Mouse (Mus musculus) limb, embryonic 10.5 days (tissue): ENCODE results near the gene Ntan1. TPM values are rescaled to one million over a fixed set of nuclear protein-coding genes. Genes with fewer than 3 reads are reported as not detected.
"Not testable (repeated sequence)": the region's sequence is repeated elsewhere in the genome, so short reads cannot be mapped to it uniquely, and the experiment has no call there.

Experiments
- DNase-seq: peaks from one replicate; pipeline ENCODE4 v3.0.0-alpha.2; 2017; ENCODE audit warnings: low spot score
- H3K27ac ChIP-seq: fragments of 300-500 bp; sonication (generic); 2 replicates; pipeline ENCODE4 v1.5.1; 2016; ENCODE audit warnings: mild to moderate bottlenecking
- H3K27me3 ChIP-seq: fragments of 300-500 bp; sonication (generic); 2 replicates; pipeline ENCODE4 v1.6.1; 2016; ENCODE audit warnings: low read depth, mild to moderate bottlenecking; ENCODE audit not compliant: poor library complexity, severe bottlenecking
- H3K36me3 ChIP-seq: fragments of 300-500 bp; sonication (generic); 2 replicates; pipeline ENCODE4 v1.6.1; 2016; ENCODE audit warnings: mild to moderate bottlenecking, moderate library complexity
- H3K4me1 ChIP-seq: fragments of 300-500 bp; sonication (generic); 2 replicates; pipeline ENCODE4 v1.6.1; 2016
- H3K4me3 ChIP-seq: fragments of 300-500 bp; sonication (generic); 2 replicates; pipeline ENCODE4 v1.5.1; 2016; ENCODE audit warnings: mild to moderate bottlenecking, moderate library complexity
- H3K9me3 ChIP-seq: fragments of 300-500 bp; sonication (generic); replicated peaks from 2 replicates; pipeline ENCODE4 v1.6.1; 2016; ENCODE audit warnings: mild to moderate bottlenecking
- WGBS: fragments of 180-500 bp; shearing (Covaris S2); methylation state at CpG from one replicate; pipeline ENCODE4 v1.1.7; 2016; 5-methylcytosine and 5-hydroxymethylcytosine counted together
- polyA plus RNA-seq: library from polyadenylated mRNA; unstranded; fragments of >200 nt; fragmentation: Nextera tagmentation; extraction: Ambion mirVana; gene quantifications from 2 replicates; pipeline ENCODE4 v1.2.1, GENCODE M21; 2016

Gene Ntan1
- 110 and 144 TPM in 2 replicates for polyA plus RNA-seq

DNA sequence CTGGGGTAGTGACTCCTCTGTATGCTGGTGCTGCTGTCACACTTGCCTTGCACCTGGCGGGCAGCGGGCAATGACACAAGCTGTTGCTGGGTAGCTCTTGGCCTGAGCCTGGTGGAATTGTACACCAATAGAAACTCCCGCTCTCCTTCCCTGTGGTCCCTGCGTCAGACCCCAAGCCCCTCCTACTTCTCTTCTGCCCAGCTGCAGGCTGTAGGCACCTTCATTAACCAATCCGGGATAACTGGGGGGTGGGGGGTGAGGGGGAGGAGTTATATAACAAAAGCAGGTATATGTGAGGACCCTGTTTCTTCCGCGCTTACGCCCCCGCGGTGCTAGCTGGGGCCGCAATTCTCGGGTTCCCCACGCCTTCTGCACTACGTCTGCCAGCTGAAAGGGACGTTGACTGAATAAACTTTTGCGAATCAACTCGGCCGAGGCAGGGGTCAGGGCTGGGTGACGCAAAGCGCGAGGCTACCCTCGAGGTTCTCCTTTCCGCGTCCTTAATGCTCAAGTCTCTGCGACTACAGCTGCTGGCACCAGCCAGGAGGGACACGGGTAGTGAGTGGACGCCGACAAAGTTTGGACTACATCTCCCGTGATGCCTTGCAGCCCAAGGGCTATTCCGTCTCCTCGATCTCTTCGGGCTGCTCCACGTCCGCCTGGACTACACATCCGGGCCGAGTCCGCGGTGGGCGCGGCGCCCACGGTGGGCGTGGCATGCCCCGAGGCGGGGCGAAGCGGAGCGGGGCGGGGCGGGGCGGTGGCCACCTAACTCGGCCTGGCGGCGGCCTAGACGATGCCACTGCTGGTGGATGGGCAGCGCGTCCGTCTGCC lies at the start of gene Ntan1:
TSS of gene Ntan1 (plus strand) at position 286 of the 834 bp plus-strand sequence.
- Histone ChIP-seq H3K4me3 (peak within 1 kb of the TSS; percentile 79), H3K9me3 (no peaks in the 10 kb centered on the region), H3K4me1 (peaks cover 17% of the 10 kb centered on the region), H3K36me3 (peaks cover 37% of the 10 kb centered on the region), H3K27ac (peak within 1 kb of the TSS; percentile 94), H3K27me3 (no peaks in the 10 kb centered on the region)
- DNase-seq, result peak; percentile 96
- under 1% methylated on average over 58 of the region's 58 CpGs for WGBS

DNA sequence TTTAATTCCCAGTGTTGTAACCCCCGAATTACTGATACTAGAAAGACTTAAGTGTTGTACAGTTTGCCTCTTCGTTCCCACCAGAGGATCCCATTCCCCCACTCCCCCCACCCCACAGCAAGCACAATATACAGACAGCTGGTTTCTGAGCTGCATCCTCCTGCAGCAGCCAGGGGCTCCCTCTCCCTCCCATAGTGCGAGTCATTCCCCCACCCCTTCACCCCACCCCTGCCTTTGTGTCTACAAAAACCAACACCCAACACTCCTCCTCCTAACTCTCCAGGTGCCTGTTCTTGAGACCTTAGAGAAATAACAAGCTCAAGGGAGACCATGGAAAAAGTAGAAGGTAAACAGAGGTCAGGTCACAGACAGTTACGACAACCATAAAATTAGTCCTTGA lies 47.0 kb upstream of the Ntan1 start:
- not testable (repeated sequence) for H3K4me3 ChIP-seq, H3K9me3 ChIP-seq, H3K36me3 ChIP-seq, H3K27ac ChIP-seq, H3K27me3 ChIP-seq, H3K4me1 ChIP-seq, DNase-seq
- 66% methylated on average over 4 of the region's 4 CpGs for WGBS

DNA sequence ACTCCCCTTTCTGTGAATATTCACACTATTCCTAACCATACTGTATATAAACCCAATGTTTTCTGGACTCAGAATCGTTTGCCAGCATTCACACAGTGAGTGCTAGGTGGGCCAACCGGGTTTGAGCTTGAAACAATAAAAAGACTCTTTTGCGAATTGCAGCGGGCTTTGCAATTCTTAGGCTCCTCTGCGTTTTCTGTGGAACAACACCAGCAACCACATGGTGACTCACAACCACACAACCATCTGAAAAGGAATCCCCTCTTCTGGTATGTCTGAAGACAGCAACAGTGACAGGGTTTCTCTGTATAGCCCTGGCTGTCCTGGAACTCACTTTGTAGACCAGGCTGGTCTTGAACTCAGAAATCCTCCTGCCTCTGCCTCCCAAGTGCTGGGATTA lies 46.6 kb upstream of the Ntan1 start:
- WGBS, result 83% methylated on average over 5 of the region's 5 CpGs
- DNase-seq, result not testable (repeated sequence)

DNA sequence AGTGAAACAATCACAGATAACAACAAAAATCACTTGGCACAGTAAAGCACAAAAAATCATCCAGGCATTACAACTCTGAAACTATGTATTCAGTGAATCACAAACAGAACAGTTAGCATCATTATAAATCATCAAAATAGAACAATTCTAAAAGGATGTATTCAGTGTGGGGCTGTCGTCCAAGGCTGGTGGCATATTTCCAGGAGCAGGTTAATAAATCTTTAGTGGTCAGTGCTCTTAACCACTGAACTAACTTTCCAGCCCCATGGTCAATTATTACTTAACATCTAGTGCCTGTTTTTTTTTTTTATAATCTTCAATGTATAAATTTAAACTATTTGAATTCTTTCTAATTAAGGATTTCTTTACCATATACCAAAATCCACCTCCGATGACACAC lies 44.6 kb upstream of the Ntan1 start:
- H3K4me3 ChIP-seq, H3K27ac ChIP-seq, DNase-seq, H3K36me3 ChIP-seq, H3K4me1 ChIP-seq, H3K9me3 ChIP-seq, H3K27me3 ChIP-seq: not testable (repeated sequence)
- WGBS, result 88% methylated on average over 2 of the region's 2 CpGs

More for the DNA sequence above, 46.6 kb upstream of the Ntan1 start:
- H3K27ac ChIP-seq, H3K27me3 ChIP-seq, H3K9me3 ChIP-seq, H3K36me3 ChIP-seq, H3K4me3 ChIP-seq, H3K4me1 ChIP-seq: not testable (repeated sequence)

DNA sequence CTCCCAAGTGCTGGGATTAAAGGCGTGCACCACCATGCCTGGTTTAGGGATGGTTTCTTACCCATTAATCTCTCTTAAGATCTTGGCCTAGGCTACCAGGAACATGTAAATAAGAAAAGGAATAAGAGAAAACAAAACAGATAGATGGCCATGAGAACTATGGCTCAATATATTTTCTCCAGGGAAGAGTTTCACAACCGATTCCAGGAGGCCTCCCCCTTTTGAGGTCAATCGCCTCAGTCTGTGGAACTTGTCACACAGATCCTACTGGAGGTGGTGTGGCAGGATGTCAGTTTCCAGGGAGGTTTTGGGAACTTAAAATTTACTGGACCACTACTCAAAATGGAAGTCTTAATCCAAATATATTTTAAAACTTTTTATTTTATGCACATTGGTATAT lies 44.0 kb upstream of the Ntan1 start:
- not testable (repeated sequence) for H3K4me1 ChIP-seq, H3K4me3 ChIP-seq, H3K36me3 ChIP-seq, H3K9me3 ChIP-seq, H3K27me3 ChIP-seq, DNase-seq, H3K27ac ChIP-seq
- WGBS, result 90% methylated on average over 3 of the region's 3 CpGs

DNA sequence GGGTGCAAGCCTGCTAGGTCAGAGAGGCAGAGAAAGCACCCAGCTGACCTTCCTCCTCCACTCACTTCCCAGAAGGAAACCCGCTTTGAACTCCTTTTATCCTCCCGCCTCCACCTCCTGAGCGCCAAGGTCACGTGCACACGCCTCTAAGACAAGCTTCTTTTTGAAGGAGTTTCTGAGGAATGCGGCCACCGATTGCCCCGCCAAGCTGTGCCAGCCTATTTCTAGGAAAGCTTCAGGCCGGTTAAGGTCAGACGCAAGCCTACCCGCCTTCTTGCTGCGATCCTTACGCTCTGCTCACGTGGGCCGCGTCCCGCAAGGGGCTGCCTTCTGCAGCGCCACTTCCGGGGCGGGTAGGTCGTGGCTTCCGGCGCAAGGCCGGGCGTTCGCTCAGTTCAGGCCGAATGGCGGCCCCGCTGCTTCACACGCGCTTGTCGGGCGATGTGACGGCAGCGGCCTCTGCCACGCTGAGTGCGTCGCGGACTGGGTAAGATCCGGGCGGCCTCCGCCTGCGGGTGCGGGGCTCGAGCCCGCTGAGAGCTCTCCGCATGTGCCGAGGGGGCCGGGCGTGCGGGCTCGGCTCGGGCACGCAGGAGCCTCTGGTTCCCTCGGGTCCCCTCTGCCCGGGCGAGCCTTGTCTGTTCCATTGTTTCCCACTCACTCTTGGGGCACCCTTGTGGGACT lies 38.1 kb upstream of the Ntan1 start, which contains the start of gene Rrn3:
TSS of gene Rrn3 (plus strand) at position 356 of the 684 bp plus-strand sequence.
- under 1% methylated on average over 57 of the region's 57 CpGs for WGBS
- peak; percentile 90 for DNase-seq
- Histone ChIP-seq H3K27ac (peak within 1 kb of the TSS; percentile 93), H3K9me3 (no peaks in the 10 kb centered on the region), H3K27me3 (no peaks in the 10 kb centered on the region), H3K36me3 (peaks cover 43% of the 10 kb centered on the region), H3K4me3 (peak within 1 kb of the TSS; percentile 89), H3K4me1 (peaks cover 20% of the 10 kb centered on the region)

DNA sequence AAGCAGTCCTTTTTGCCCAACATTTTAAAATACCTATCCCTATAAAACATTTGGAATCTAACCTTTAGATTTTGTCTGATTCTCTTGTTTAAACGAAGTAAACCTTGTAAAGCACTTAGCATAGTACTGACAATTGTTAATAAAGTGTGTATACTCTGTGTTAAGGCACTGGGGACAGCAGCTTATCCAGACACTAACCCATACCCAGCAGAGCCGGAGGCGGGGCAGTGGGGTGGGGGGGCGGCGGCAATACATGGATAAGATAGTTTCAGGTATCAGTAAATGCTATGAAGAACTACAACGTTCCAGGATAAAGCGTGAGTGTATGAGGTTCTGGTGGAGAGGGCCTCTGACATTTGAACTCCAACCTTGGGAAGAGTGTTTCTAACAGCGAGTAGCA lies 37.4 kb upstream of the Ntan1 start:
- H3K36me3 ChIP-seq, result peaks cover 51% of the 10 kb centered on the region
- H3K9me3 ChIP-seq, result no peaks in the 10 kb centered on the region
- H3K4me3 ChIP-seq, result peak overlapping the region; percentile 89
- H3K4me1 ChIP-seq, result peaks cover 20% of the 10 kb centered on the region
- H3K27ac ChIP-seq, result peak overlapping the region; percentile 93
- H3K27me3 ChIP-seq, result no peaks in the 10 kb centered on the region
- 48% methylated on average over 8 of the region's 8 CpGs for WGBS
- peak; percentile 36 for DNase-seq

DNA sequence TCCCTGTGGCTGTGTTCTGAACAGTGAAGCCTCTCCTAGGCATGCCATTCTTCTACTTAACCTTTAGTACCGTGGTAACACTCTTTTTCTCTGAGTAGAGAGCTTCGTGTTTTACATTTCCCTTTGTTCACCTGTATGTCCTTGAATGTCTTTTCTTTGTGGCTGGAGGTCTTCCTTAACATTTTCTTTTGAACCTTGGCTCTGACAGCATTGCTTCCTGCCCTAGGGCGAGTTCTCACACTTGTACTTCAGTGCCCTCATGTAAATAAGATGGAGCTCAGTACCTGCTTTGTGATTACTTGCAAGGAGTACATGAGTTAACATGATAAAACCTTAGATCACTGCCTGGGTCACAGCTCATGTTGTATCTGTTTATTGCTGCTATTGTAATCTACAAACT lies 32.7 kb upstream of the Ntan1 start:
- no peaks in the 10 kb centered on the region for H3K27me3 ChIP-seq
- peaks cover 11% of the 10 kb centered on the region for H3K4me1 ChIP-seq
- H3K27ac ChIP-seq, result no peak overlapping the region
- DNase-seq, result no peak
- 88% methylated on average over 3 of the region's 3 CpGs for WGBS
- peaks cover 89% of the 10 kb centered on the region for H3K36me3 ChIP-seq
- H3K4me3 ChIP-seq, result no peak overlapping the region
- no peaks in the 10 kb centered on the region for H3K9me3 ChIP-seq

DNA sequence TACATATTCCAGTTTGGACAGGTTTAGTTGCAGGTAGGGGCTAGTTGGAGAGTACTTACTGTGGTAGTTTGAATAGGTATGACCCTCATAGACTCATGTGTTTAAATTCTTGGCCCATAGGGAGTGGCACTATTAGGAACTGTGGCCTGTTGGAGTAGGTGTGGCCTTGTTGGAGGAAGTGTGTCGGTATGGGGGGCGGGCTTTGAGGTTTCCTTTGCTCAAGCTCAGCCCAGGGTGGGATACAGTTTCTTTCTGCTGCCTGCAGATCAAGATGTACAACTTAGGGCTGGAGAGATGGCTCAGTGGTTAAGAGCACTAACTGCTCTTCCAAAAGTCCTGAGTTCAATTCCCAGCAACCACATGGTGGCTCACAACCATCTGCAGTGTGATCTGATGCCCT lies 25.2 kb upstream of the Ntan1 start:
- H3K27ac ChIP-seq, DNase-seq, H3K4me1 ChIP-seq, H3K27me3 ChIP-seq, H3K4me3 ChIP-seq, H3K9me3 ChIP-seq: not testable (repeated sequence)
- peaks cover 99% of the 10 kb centered on the region for H3K36me3 ChIP-seq
- 90% methylated on average over 2 of the region's 2 CpGs for WGBS

DNA sequence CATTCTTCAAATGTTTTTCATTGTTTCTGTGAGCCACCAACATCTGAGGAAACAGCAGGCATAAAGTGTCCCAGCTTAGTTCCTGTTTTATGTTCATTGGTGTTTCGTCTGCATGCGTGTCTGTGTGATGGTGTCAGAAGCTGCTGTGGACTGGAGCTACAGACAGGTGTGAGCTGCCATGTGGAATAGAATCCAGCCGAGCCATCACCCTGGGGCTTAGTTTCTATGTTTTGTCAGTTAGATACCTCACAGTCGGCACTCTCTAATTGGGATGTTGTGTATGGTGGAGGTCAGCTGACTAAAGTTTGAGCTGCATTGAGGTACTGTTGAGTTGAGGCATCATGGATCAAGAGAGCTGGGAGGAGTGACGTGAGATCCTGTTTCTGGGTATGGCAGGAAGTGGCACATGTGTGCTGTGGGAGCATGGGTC lies 21.9 kb upstream of the Ntan1 start:
- peaks cover 99% of the 10 kb centered on the region for H3K36me3 ChIP-seq
- no peak overlapping the region for H3K27ac ChIP-seq
- WGBS, result 95% methylated on average over 5 of the region's 5 CpGs
- H3K9me3 ChIP-seq, result no peaks in the 10 kb centered on the region
- H3K4me1 ChIP-seq, result no peaks in the 10 kb centered on the region
- H3K27me3 ChIP-seq, result no peaks in the 10 kb centered on the region
- DNase-seq, result no peak
- no peak overlapping the region for H3K4me3 ChIP-seq

DNA sequence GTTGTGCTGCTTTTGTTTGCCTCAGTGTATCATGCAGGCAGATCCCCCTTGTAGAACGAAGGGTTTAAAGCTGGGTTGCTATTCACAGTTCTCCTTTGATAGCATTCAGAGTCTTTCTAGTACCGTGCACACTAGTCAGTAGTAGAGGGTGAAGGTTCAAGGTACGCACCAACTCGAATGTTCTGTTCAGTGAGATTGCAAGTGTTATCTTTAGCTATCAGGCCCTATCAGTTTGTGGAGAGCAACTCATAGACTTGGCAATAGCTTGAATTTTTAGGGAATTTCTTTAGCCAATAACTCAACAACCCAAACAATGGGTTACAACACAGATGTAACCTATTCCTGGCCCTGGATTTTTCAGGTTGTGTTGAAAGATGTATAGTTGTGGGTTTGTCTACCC lies 17.4 kb upstream of the Ntan1 start:
- H3K27ac ChIP-seq, result no peak overlapping the region
- H3K9me3 ChIP-seq, result no peaks in the 10 kb centered on the region
- H3K36me3 ChIP-seq, result peaks cover 99% of the 10 kb centered on the region
- no peaks in the 10 kb centered on the region for H3K4me1 ChIP-seq
- DNase-seq, result no peak
- 97% methylated on average over 4 of the region's 4 CpGs for WGBS
- no peak overlapping the region for H3K4me3 ChIP-seq
- H3K27me3 ChIP-seq, result no peaks in the 10 kb centered on the region

DNA sequence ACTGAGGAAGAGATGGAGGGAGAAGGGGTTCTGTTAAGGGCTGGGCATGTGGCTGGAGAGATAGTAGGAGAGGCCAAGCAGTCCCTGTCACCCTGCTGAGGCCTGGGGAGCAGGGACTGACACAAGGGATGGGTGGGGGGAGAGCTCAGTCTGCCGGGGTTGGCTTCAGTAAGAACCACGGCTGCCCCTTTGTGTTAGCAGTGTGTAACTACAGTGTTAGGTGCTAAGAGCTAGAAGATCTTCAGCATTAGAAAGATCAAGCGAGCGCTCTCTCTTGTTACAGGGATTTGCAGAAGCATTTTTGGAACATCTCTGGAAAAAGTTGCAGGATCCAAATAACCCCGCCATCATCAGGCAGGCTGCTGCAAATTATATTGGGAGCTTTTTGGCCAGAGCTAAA lies 14.0 kb upstream of the Ntan1 start:
- Histone ChIP-seq H3K36me3 (peaks cover 97% of the 10 kb centered on the region), H3K9me3 (no peaks in the 10 kb centered on the region), H3K4me3 (no peak overlapping the region), H3K4me1 (no peaks in the 10 kb centered on the region), H3K27me3 (no peaks in the 10 kb centered on the region), H3K27ac (no peak overlapping the region)
- no peak for DNase-seq
- 91% methylated on average over 5 of the region's 5 CpGs for WGBS

DNA sequence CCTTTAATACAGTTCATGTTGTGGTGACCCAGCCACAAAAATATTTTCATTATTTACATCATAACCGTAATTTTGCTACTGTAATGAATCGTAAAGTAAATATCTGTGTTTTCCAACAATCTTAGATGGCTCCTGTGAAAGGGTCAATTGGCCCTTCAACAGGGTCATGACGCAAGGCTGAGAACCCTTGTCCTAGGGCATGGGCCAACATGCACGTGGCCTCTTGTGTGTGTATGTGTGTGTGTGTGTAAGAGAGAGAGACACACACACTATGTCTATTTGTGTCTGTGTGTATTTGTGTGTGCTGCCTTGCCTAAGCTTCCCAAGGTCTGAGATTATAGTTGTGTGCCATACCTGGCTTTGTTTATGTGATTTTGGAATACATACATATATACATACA lies 11.0 kb upstream of the Ntan1 start:
- Histone ChIP-seq H3K27me3 (no peaks in the 10 kb centered on the region), H3K4me1 (no peaks in the 10 kb centered on the region), H3K9me3 (no peaks in the 10 kb centered on the region), H3K27ac (no peak overlapping the region), H3K4me3 (no peak overlapping the region), H3K36me3 (peaks cover 98% of the 10 kb centered on the region)
- no peak for DNase-seq
- 97% methylated on average over 4 of the region's 4 CpGs for WGBS
